Mouse (Mus musculus) urinary bladder, postnatal 4 days (tissue): ENCODE measurements around the gene Tnfsf15.

Experiments
- DNase-seq, 2 experiments: peaks; one replicate each; pipeline ENCODE4 v3.0.0; 2021 to 2022; ENCODE audit warnings: low spot score in 2 of 2

Tnfsf15 gene

GRCm38 (mm10) chr4:63744693-63745171 is at the start of gene Tnfsf15:
Gene Tnfsf15, minus strand, starts transcription at chr4:63745113.
- peak in 1 of 2 experiments; percentile 63 for DNase-seq

DNA sequence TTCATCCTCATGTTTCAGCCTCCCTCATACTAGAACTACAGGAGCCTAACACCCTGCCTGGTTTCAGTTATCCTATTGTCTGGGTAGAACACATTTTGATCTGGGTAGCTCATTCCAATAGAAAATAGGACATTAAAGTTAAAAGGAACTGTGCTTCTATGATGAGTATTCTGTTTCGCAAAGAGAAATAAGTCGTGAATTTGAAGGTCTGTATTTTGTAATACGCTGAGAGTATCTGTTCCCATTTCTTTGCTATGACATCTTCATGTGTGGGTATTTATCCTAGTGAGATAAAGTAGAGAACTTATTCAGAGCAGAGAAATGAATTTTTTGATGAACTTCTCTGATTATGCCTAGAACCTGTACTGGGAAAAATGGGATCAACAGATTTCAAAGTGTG is 47.4 kb upstream of the Tnfsf15 start:
- DNase-seq, result no peak

DNA sequence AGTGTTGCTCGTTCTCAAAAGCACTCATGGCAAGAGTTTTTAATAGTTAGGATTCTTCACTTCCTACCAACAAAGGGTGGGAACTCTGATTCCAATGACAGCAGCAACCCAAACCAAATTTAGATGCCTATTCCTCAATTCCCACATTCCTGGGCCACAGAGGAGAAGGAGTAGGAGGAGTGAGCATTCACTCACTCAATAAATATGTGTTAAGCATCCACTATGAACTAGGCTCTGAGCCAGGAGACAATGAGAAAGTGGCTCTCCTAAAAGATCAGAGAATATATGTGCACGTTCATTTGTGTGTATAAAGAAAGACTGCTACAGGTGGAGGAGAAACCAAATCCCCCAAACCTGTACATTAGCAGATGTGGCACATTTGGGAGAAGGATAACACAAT is 40.6 kb upstream of the Tnfsf15 start:
- DNase-seq, result no peak

GRCm38 (mm10) chr4:63783826-63784225 is 38.9 kb upstream of the Tnfsf15 start:
- no peak for DNase-seq

- no peak for DNase-seq
These were observed 38.2 kb upstream of the Tnfsf15 start for GRCm38 (mm10) chr4:63782970-63783613.

DNA sequence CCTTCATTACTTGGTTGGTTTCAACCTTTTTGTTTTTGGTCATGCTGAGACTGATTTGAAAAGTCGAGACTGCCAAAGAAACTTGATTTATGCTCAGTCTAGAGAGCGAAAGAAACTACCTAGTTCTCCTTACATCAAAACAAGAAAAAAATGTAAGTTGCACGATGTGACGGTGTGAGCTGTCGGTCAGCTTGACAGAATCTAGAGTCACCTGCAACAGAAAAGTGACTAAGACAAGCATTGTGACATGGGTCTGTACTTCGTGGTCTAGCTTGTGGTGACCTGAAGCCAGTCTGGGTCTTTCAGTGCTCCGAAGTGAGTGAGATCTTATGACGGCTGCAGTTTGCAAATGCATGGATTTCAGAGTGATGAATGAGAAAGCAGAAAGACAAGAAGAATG is 32.3 kb upstream of the Tnfsf15 start:
- no peak for DNase-seq

DNA sequence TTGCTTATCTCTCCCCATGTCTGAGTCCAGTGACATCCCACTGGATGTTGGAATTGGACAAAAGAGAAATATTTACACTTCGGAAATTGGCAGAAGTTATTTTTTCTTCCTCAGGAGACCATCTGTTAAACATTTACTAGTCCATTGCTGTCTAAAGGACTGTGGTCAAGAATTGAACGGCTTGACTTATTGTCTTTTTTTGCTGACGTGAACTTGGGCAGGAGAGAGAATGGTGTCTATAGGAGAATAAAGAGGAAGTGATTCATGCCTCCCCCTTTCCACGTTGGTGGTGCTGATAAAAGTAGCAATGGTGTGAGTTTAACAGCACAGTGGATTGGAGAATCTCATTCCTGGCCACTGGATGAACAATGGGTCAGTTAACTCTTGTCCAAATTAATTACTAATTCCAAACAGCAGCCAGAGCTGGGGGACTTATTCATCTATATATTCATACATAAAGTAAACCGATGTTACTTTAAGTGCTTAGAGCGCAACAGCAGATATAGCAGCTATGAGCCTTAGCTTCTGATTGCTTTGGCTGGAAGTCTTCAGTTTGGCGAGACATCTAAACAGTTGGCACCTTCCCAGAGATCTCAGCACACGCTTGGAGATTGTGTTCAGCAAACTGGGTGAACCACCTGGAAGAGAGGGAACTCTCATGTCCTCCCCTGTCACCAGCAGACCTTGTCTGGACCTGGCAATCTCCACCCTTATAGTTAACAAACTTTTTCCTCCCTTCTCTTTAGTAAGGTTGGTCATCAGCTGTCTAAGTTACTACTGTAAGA is 28.6 kb upstream of the Tnfsf15 start:
- no peak for DNase-seq

DNA sequence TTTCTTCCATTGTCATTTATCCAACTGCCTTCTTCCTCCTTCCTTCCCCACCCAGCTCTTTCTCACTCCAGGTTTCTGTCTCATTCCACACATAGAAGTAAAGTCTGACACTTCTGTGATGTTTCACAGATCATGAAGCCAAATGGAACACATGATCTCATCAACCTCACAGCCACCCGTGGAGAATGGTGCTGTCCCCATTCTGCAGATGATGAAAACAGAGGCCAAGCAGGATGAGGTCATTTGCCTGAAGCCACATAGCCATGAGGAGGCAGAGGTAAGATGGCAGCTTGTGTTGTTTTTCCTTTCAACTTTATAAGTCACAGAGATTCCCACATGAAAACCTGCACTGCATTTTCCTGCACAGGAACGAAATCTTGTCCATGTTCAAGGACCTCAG is 27.6 kb upstream of the Tnfsf15 start:
- DNase-seq, result no peak

DNA sequence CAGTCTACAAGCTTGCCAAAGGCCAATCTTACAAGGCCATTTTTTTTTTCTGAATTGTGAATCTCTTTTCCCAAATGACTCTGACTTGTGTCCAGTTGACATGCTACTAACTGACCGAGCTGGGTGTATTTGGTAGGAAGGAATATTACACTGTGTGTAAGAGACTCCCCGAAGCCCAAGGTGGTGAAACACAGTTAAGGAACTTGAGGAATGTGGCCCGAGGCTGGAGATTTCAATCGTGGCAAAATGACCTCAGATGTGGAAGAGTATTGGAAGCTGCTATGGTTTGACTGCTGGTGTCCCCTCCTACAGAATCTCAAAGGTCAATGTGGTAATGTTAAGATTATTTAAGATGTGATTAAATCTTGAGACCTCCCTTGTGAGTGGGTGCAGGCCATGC is 26.4 kb upstream of the Tnfsf15 start:
- no peak for DNase-seq

GRCm38 (mm10) chr4:63769161-63769560 is 24.2 kb upstream of the Tnfsf15 start:
- DNase-seq, result no peak

DNA sequence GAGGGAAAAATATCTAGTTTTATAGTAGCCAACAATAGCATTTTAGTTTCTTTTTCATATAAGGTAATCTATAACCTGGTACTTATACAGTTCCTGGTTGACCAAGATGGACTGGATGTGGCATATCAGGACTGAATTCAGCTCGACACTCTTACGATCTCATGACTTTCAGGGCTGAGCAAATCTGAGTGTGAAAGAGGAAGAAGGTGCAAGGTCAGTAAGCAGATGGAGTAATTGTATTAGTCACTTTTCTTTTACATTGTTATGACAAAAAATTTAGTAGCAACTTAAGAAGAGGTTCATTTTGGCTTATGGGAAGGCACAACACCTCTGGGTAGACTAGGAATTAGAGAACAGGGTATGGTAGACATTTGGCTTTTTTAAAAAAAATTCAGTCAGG is 20.1 kb upstream of the Tnfsf15 start:
- no peak for DNase-seq

- DNase-seq, result no peak
These were observed 15.0 kb upstream of the Tnfsf15 start for GRCm38 (mm10) chr4:63759931-63760330.

DNA sequence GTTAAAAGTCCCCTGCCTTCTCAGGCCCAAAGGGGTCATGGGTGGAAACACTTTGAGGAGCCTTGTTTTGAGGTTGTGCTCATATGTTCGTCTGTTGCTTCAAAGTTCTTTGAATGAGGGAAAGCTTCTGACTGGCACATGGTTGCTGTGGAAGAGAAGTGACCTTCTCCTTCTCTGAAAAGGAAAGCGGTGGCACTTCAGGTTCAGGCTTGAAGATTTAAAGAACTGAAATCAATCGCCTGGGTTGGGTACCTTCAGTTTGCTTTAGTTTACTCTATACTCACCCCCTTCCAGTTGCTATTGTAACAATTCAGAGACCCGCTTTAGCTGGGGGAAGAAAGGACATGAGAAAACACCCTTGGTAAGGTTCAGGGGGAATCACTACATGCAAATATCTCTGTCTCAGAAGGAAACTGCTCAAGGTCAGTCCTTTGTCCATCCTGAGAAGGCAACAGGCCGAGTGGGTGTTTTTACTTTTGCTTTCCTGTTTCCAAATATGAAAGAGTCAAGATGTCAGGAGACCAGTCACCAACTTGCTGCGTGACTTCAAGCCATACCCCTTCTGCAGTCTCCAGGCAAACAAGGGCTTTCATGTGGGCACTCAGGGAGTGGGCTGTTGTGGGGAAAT is 12.7 kb upstream of the Tnfsf15 start:
- no peak for DNase-seq

DNA sequence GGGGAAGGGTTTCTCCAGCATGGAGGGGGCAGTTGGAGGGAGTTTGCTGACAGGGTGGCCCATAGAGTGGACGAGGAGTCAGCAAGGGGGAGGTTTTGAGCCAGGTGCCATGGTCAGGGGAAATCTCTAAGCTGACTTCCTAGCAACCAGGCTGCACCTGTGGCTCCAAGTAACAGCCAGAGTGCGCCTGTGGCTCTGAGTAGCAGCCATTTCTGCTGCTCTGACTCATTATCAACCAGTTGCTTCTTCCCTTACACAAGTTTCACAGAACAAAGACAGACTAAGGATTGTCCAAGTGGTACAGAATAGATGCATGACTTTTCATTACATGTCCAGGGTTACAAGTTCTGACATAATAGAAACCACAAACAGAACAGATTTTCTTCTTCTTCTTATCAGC is 11.2 kb upstream of the Tnfsf15 start:
- no peak for DNase-seq

DNA sequence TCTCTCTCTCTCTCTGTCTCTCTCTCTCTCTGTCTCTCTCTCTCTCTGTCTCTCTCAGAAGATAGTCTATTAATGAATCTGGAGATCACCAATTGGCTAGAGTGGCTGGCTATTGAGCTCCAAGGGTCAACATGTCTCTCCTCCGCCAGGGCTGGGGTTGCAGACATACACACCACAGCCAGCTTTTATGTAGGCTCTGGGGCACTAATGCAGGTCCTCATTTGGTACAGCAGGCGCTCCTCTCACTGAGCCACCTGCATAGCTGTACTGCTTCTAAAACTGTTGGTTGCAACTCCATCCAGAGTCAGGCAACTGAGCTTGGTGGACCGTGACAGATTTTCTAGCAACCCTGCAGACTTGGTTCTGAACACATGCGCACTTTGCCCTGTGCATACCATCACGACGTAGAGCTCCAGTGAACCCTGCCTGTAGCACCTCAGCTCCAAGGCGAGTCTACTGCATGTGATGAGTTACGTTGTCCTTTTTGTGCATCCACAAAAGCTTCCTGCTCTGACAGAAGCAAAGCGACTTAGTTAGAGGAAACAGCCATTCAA is 9.6 kb upstream of the Tnfsf15 start:
- no peak for DNase-seq

DNA sequence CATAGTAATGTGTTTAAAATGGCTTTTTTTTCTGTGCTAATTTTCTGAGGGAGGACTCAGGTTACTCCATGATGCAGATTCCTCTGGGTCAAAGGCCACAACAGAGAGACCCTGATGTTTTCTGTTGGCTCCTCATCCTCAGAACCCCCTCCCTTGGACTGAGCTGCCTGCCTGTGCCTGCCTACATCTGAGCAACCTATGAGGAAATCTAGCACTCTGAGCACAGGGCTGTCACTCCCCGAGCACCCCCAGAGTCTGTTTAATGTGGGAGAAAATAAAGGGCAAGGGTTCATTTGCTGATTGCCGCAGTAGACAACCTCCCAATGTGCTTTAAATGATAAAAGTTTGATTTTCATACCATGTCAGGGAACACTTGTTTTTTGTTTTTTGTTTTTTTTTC is 8.9 kb upstream of the Tnfsf15 start:
- DNase-seq, result no peak

DNA sequence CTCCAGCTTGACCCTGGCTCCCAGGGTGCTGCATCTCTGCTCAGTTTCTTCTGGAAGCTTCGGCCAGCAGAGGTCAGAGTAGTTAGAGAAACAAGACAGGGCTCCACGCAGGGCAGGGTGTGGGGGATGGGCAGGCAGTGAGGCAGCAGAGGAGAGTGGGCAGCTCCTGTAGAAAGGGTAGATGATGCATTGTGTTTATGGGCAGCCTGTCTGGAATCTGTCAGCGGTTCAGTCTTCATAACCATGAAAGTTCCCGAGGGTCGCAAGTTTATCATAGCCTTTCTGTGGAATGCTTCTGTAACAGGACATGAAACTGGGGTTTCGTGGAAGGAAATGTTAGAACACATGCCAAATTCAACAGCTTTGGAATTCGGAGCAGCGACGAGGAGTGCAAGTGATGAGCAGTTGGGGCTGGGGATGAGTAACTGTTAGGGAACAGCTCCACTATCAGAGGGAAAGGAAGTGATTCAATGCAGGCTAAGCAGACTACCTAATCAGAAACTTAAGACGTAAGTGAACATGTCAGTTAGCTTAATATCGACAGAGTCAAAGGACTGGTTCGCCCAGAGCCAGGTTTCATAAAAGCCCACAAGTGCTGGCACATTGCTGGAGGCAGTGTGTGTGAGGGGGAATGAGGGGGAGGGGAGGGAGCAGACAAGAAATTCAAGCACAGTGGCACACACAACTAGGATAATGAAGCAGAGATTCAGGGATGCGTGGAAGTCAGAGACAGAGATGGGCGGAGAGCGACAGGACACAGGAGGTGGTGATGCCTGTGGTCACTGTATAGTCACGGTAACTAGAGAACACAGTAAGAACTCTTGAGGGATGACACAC is 8.0 kb upstream of the Tnfsf15 start:
- DNase-seq, result peak in 1 of 2 experiments; percentile 69

- DNase-seq, result no peak
These were observed 3.3 kb upstream of the Tnfsf15 start for GRCm38 (mm10) chr4:63748061-63748730.

- DNase-seq, result no peak
These were observed 358 bp upstream of the Tnfsf15 start for GRCm38 (mm10) chr4:63745271-63745670.

GRCm38 (mm10) chr4:63743660-63744059 is 1.3 kb downstream of the Tnfsf15 start:
- no peak for DNase-seq

GRCm38 (mm10) chr4:63742763-63743371 is 2.0 kb downstream of the Tnfsf15 start:
- DNase-seq, result no peak
